Mouse (Mus musculus): Measurements from ENCODE around the gene Ctnnbl1. TPM values are rescaled to one million over a fixed set of nuclear protein-coding genes. Genes with fewer than 3 reads are reported as not detected.

The Ctnnbl1 gene
- polyA plus RNA-seq, 1 experiment from 2014 or later: 36.3 TPM

- WGBS (ENCODE audit: insufficient replicate concordance): 72% methylated on average over 7 of the region's 7 CpGs
Measured at GRCm38 (mm10) chr2:157755771-157756170, 18.6 kb downstream of the Ctnnbl1 start.

GRCm38 (mm10) chr2:157756193-157756592, 19.0 kb downstream of the Ctnnbl1 start:
- Histone ChIP-seq H3K9me3 (replicated peaks; ENCODE audit: control insufficient read depth, low read length) (no peaks in the 10 kb centered on the region), H3K27me3 (ENCODE audit: control insufficient read depth, insufficient read depth, low read length) (no peaks in the 10 kb centered on the region), H3K27ac (ENCODE audit: low read depth, low read length) (no peak overlapping the region), H3K4me3 (ENCODE audit: low read depth, low read length) (no peak overlapping the region), H3K9ac (ENCODE audit: low read depth, low read length) (no peak overlapping the region), H3K4me1 (ENCODE audit: control insufficient read depth, insufficient read depth, low read length) (peaks cover 22% of the 10 kb centered on the region), H3K4me2 (no peak overlapping the region), H3K36me3 (ENCODE audit: control insufficient read depth, insufficient read depth, low read length) (no peaks in the 10 kb centered on the region)
- ATAC-seq (replicated peaks; ENCODE audit: insufficient number of reproducible peaks, low FRiP score, low TSS enrichment): no peak
- WGBS (ENCODE audit: insufficient replicate concordance): 74% methylated on average over 7 of the region's 7 CpGs

More at GRCm38 (mm10) chr2:157755771-157756170, 18.6 kb downstream of the Ctnnbl1 start:
- H3K4me3 ChIP-seq (ENCODE audit: low read depth, low read length): no peak overlapping the region
- H3K9ac ChIP-seq (ENCODE audit: low read depth, low read length): no peak overlapping the region
- no peaks in the 10 kb centered on the region for H3K27me3 ChIP-seq (ENCODE audit: control insufficient read depth, insufficient read depth, low read length)
- H3K4me1 ChIP-seq (ENCODE audit: control insufficient read depth, insufficient read depth, low read length): peaks cover 26% of the 10 kb centered on the region
- ATAC-seq (replicated peaks; ENCODE audit: insufficient number of reproducible peaks, low FRiP score, low TSS enrichment): no peak
- no peaks in the 10 kb centered on the region for H3K9me3 ChIP-seq (replicated peaks; ENCODE audit: control insufficient read depth, low read length)
- no peak overlapping the region for H3K27ac ChIP-seq (ENCODE audit: low read depth, low read length)
- H3K36me3 ChIP-seq (ENCODE audit: control insufficient read depth, insufficient read depth, low read length): no peaks in the 10 kb centered on the region
- no peak overlapping the region for H3K4me2 ChIP-seq

GRCm38 (mm10) chr2:157758395-157758794, 21.2 kb downstream of the Ctnnbl1 start:
- no peak for ATAC-seq (replicated peaks; ENCODE audit: insufficient number of reproducible peaks, low FRiP score, low TSS enrichment)
- H3K4me1 ChIP-seq (ENCODE audit: control insufficient read depth, insufficient read depth, low read length): peaks cover 11% of the 10 kb centered on the region
- no peak overlapping the region for H3K9ac ChIP-seq (ENCODE audit: low read depth, low read length)
- no peaks in the 10 kb centered on the region for H3K9me3 ChIP-seq (replicated peaks; ENCODE audit: control insufficient read depth, low read length)
- no peaks in the 10 kb centered on the region for H3K27me3 ChIP-seq (ENCODE audit: control insufficient read depth, insufficient read depth, low read length)
- WGBS (ENCODE audit: insufficient replicate concordance): 54% methylated on average over 5 of the region's 5 CpGs
- no peak overlapping the region for H3K4me3 ChIP-seq (ENCODE audit: low read depth, low read length)
- no peaks in the 10 kb centered on the region for H3K36me3 ChIP-seq (ENCODE audit: control insufficient read depth, insufficient read depth, low read length)
- no peak overlapping the region for H3K4me2 ChIP-seq
- no peak overlapping the region for H3K27ac ChIP-seq (ENCODE audit: low read depth, low read length)

- H3K27ac ChIP-seq (ENCODE audit: low read depth, low read length): no peak overlapping the region
- no peaks in the 10 kb centered on the region for H3K9me3 ChIP-seq (replicated peaks; ENCODE audit: control insufficient read depth, low read length)
- no peaks in the 10 kb centered on the region for H3K27me3 ChIP-seq (ENCODE audit: control insufficient read depth, insufficient read depth, low read length)
- no peak overlapping the region for H3K9ac ChIP-seq (ENCODE audit: low read depth, low read length)
- no peak overlapping the region for H3K4me3 ChIP-seq (ENCODE audit: low read depth, low read length)
- 68% methylated on average over 6 of the region's 6 CpGs for WGBS (ENCODE audit: insufficient replicate concordance)
- ATAC-seq (replicated peaks; ENCODE audit: insufficient number of reproducible peaks, low FRiP score, low TSS enrichment): no peak
- no peak overlapping the region for H3K4me2 ChIP-seq
- peaks cover 11% of the 10 kb centered on the region for H3K4me1 ChIP-seq (ENCODE audit: control insufficient read depth, insufficient read depth, low read length)
- H3K36me3 ChIP-seq (ENCODE audit: control insufficient read depth, insufficient read depth, low read length): no peaks in the 10 kb centered on the region
Measured at GRCm38 (mm10) chr2:157759717-157760116, 22.5 kb downstream of the Ctnnbl1 start.

GRCm38 (mm10) chr2:157762903-157763302, 25.7 kb downstream of the Ctnnbl1 start:
- H3K4me2 ChIP-seq: no peak overlapping the region
- no peaks in the 10 kb centered on the region for H3K27me3 ChIP-seq (ENCODE audit: control insufficient read depth, insufficient read depth, low read length)
- H3K4me1 ChIP-seq (ENCODE audit: control insufficient read depth, insufficient read depth, low read length): no peaks in the 10 kb centered on the region
- no peak for ATAC-seq (replicated peaks; ENCODE audit: insufficient number of reproducible peaks, low FRiP score, low TSS enrichment)
- H3K36me3 ChIP-seq (ENCODE audit: control insufficient read depth, insufficient read depth, low read length): no peaks in the 10 kb centered on the region
- no peaks in the 10 kb centered on the region for H3K9me3 ChIP-seq (replicated peaks; ENCODE audit: control insufficient read depth, low read length)
- H3K9ac ChIP-seq (ENCODE audit: low read depth, low read length): no peak overlapping the region
- no peak overlapping the region for H3K4me3 ChIP-seq (ENCODE audit: low read depth, low read length)
- 84% methylated on average over 4 of the region's 4 CpGs for WGBS (ENCODE audit: insufficient replicate concordance)
- no peak overlapping the region for H3K27ac ChIP-seq (ENCODE audit: low read depth, low read length)

- no peak overlapping the region for H3K4me2 ChIP-seq
- no peak for ATAC-seq (replicated peaks; ENCODE audit: insufficient number of reproducible peaks, low FRiP score, low TSS enrichment)
- H3K9ac ChIP-seq (ENCODE audit: low read depth, low read length): no peak overlapping the region
- H3K4me1 ChIP-seq (ENCODE audit: control insufficient read depth, insufficient read depth, low read length): peaks cover 9% of the 10 kb centered on the region; the same call in 1 of the 2 replicates
- H3K27me3 ChIP-seq (ENCODE audit: control insufficient read depth, insufficient read depth, low read length): no peaks in the 10 kb centered on the region
- H3K36me3 ChIP-seq (ENCODE audit: control insufficient read depth, insufficient read depth, low read length): no peaks in the 10 kb centered on the region
- no peak overlapping the region for H3K27ac ChIP-seq (ENCODE audit: low read depth, low read length)
- no peak overlapping the region for H3K4me3 ChIP-seq (ENCODE audit: low read depth, low read length)
- no peaks in the 10 kb centered on the region for H3K9me3 ChIP-seq (replicated peaks; ENCODE audit: control insufficient read depth, low read length)
- 87% methylated on average over 7 of the region's 7 CpGs for WGBS (ENCODE audit: insufficient replicate concordance)
Measured at GRCm38 (mm10) chr2:157766591-157766990, 29.4 kb downstream of the Ctnnbl1 start.

- no peaks in the 10 kb centered on the region for H3K36me3 ChIP-seq (ENCODE audit: control insufficient read depth, insufficient read depth, low read length)
- no peaks in the 10 kb centered on the region for H3K9me3 ChIP-seq (replicated peaks; ENCODE audit: control insufficient read depth, low read length)
- H3K9ac ChIP-seq (ENCODE audit: low read depth, low read length): no peak overlapping the region
- no peak for ATAC-seq (replicated peaks; ENCODE audit: insufficient number of reproducible peaks, low FRiP score, low TSS enrichment)
- H3K4me3 ChIP-seq (ENCODE audit: low read depth, low read length): no peak overlapping the region
- H3K27ac ChIP-seq (ENCODE audit: low read depth, low read length): no peak overlapping the region
- no peaks in the 10 kb centered on the region for H3K27me3 ChIP-seq (ENCODE audit: control insufficient read depth, insufficient read depth, low read length)
- peaks cover 9% of the 10 kb centered on the region; the same call in 1 of the 2 replicates for H3K4me1 ChIP-seq (ENCODE audit: control insufficient read depth, insufficient read depth, low read length)
- 58% methylated on average over 10 of the region's 10 CpGs for WGBS (ENCODE audit: insufficient replicate concordance)
- H3K4me2 ChIP-seq: no peak overlapping the region
Measured at GRCm38 (mm10) chr2:157768682-157769429, 31.7 kb downstream of the Ctnnbl1 start.

GRCm38 (mm10) chr2:157770761-157771160, 33.6 kb downstream of the Ctnnbl1 start:
- H3K4me3 ChIP-seq (ENCODE audit: low read depth, low read length): no peak overlapping the region
- H3K9ac ChIP-seq (ENCODE audit: low read depth, low read length): no peak overlapping the region
- H3K4me1 ChIP-seq (ENCODE audit: control insufficient read depth, insufficient read depth, low read length): peaks cover 9% of the 10 kb centered on the region; the same call in 1 of the 2 replicates
- no peak overlapping the region for H3K4me2 ChIP-seq
- H3K27me3 ChIP-seq (ENCODE audit: control insufficient read depth, insufficient read depth, low read length): no peaks in the 10 kb centered on the region
- H3K27ac ChIP-seq (ENCODE audit: low read depth, low read length): no peak overlapping the region
- ATAC-seq (replicated peaks; ENCODE audit: insufficient number of reproducible peaks, low FRiP score, low TSS enrichment): no peak
- 80% methylated on average over 3 of the region's 3 CpGs for WGBS (ENCODE audit: insufficient replicate concordance)
- no peaks in the 10 kb centered on the region for H3K36me3 ChIP-seq (ENCODE audit: control insufficient read depth, insufficient read depth, low read length)
- H3K9me3 ChIP-seq (replicated peaks; ENCODE audit: control insufficient read depth, low read length): no peaks in the 10 kb centered on the region

- no peak for ATAC-seq (replicated peaks; ENCODE audit: insufficient number of reproducible peaks, low FRiP score, low TSS enrichment)
- no peak overlapping the region for H3K4me3 ChIP-seq (ENCODE audit: low read depth, low read length)
- H3K27ac ChIP-seq (ENCODE audit: low read depth, low read length): no peak overlapping the region
- no peak overlapping the region for H3K4me2 ChIP-seq
- H3K27me3 ChIP-seq (ENCODE audit: control insufficient read depth, insufficient read depth, low read length): no peaks in the 10 kb centered on the region
- no peak overlapping the region for H3K9ac ChIP-seq (ENCODE audit: low read depth, low read length)
- H3K4me1 ChIP-seq (ENCODE audit: control insufficient read depth, insufficient read depth, low read length): peaks cover 6% of the 10 kb centered on the region; the same call in 1 of the 2 replicates
- H3K9me3 ChIP-seq (replicated peaks; ENCODE audit: control insufficient read depth, low read length): no peaks in the 10 kb centered on the region
- WGBS (ENCODE audit: insufficient replicate concordance): 89% methylated on average over 1 of the region's 1 CpGs
- no peaks in the 10 kb centered on the region for H3K36me3 ChIP-seq (ENCODE audit: control insufficient read depth, insufficient read depth, low read length)
Measured at GRCm38 (mm10) chr2:157773661-157774060, 36.5 kb downstream of the Ctnnbl1 start.

Data from heart, embryonic 11.5 days (tissue).